Mouse (Mus musculus): Measurements from ENCODE around the gene Etv1. TPM values are rescaled to one million over a fixed set of nuclear protein-coding genes. Genes with fewer than 3 reads are reported as not detected.

Etv1 gene
- 10 to 100 TPM in 1 of 2 experiments, 1 to 10 TPM in 1; 9.6 to 10.6 TPM for total RNA-seq (2021)

GRCm38 (mm10) chr12:38779186-38779777 lies at the start of gene Etv1:
Gene Etv1 (plus strand): TSS chr12:38779380.
- DNase-seq (ENCODE audit: low spot score), result peak; percentile 15
- intact Hi-C loops (cut with DNase I), result loop anchor here (5.0 to 10.0 kb wide), 2 partner anchors 156 to 437 kb away; no protein-coding TSS in a partner anchor

GRCm38 (mm10) chr12:38729661-38730060 lies 49.5 kb upstream of the Etv1 start:
- intact Hi-C loops (cut with DNase I), result no loop called here
- DNase-seq (ENCODE audit: low spot score), result no peak

- intact Hi-C loops (cut with DNase I), result no loop called here
- DNase-seq (ENCODE audit: low spot score), result no peak
Measured at GRCm38 (mm10) chr12:38730791-38731190, 48.4 kb upstream of the Etv1 start.

- intact Hi-C loops (cut with DNase I), result no loop called here
- no peak for DNase-seq (ENCODE audit: low spot score)
Measured at GRCm38 (mm10) chr12:38759322-38759721, 19.9 kb upstream of the Etv1 start.

- intact Hi-C loops (cut with DNase I), result loop anchor here (5.0 to 10.0 kb wide), 2 partner anchors 157 to 435 kb away; no protein-coding TSS in a partner anchor
- no peak for DNase-seq (ENCODE audit: low spot score)
Measured at GRCm38 (mm10) chr12:38777316-38777715, 1.9 kb upstream of the Etv1 start.

GRCm38 (mm10) chr12:38777957-38778298 lies 1.3 kb upstream of the Etv1 start:
- DNase-seq (ENCODE audit: low spot score), result no peak
- intact Hi-C loops (cut with DNase I), result loop anchor here (5.0 to 10.0 kb wide), 2 partner anchors 157 to 436 kb away; no protein-coding TSS in a partner anchor

GRCm38 (mm10) chr12:38778299-38779075 lies 693 bp upstream of the Etv1 start:
- peak; percentile 79 for DNase-seq (ENCODE audit: low spot score)
- intact Hi-C loops (cut with DNase I), result loop anchor here (5.0 to 10.0 kb wide), 2 partner anchors 156 to 436 kb away; no protein-coding TSS in a partner anchor

- intact Hi-C loops (cut with DNase I), result no loop called here
- DNase-seq (ENCODE audit: low spot score), result peak; percentile 60
Measured at GRCm38 (mm10) chr12:38780006-38780954, 1.1 kb downstream of the Etv1 start.

- no peak for DNase-seq (ENCODE audit: low spot score)
- intact Hi-C loops (cut with DNase I), result no loop called here
Measured at GRCm38 (mm10) chr12:38780955-38781304, 1.8 kb downstream of the Etv1 start.

- DNase-seq (ENCODE audit: low spot score), result no peak
- intact Hi-C loops (cut with DNase I), result no loop called here
Measured at GRCm38 (mm10) chr12:38781686-38782085, 2.5 kb downstream of the Etv1 start.

GRCm38 (mm10) chr12:38783291-38783690 lies 4.1 kb downstream of the Etv1 start:
- intact Hi-C loops (cut with DNase I), result no loop called here
- DNase-seq (ENCODE audit: low spot score), result no peak

GRCm38 (mm10) chr12:38784221-38784620 lies 5.0 kb downstream of the Etv1 start:
- DNase-seq (ENCODE audit: low spot score), result no peak
- intact Hi-C loops (cut with DNase I), result no loop called here

GRCm38 (mm10) chr12:38786571-38786970 lies 7.4 kb downstream of the Etv1 start:
- no peak for DNase-seq (ENCODE audit: low spot score)
- intact Hi-C loops (cut with DNase I), result no loop called here

GRCm38 (mm10) chr12:38787704-38788103 lies 8.5 kb downstream of the Etv1 start:
- intact Hi-C loops (cut with DNase I), result no loop called here
- DNase-seq (ENCODE audit: low spot score), result no peak

- DNase-seq (ENCODE audit: low spot score), result peak; percentile 52
- intact Hi-C loops (cut with DNase I), result no loop called here
Measured at GRCm38 (mm10) chr12:38788621-38789020, 9.4 kb downstream of the Etv1 start.

- intact Hi-C loops (cut with DNase I), result no loop called here
- DNase-seq (ENCODE audit: low spot score), result no peak
Measured at GRCm38 (mm10) chr12:38789789-38790355, 10.7 kb downstream of the Etv1 start.

- intact Hi-C loops (cut with DNase I), result no loop called here
- no peak for DNase-seq (ENCODE audit: low spot score)
Measured at GRCm38 (mm10) chr12:38793076-38793475, 13.9 kb downstream of the Etv1 start.

- DNase-seq (ENCODE audit: low spot score), result no peak
- intact Hi-C loops (cut with DNase I), result no loop called here
Measured at GRCm38 (mm10) chr12:38793697-38794096, 14.5 kb downstream of the Etv1 start.

- intact Hi-C loops (cut with DNase I), result no loop called here
Measured at GRCm38 (mm10) chr12:38807031-38807430, 27.9 kb downstream of the Etv1 start.

GRCm38 (mm10) chr12:38812392-38812791 lies 33.2 kb downstream of the Etv1 start:
- intact Hi-C loops (cut with DNase I), result no loop called here
- no peak for DNase-seq (ENCODE audit: low spot score)

More at GRCm38 (mm10) chr12:38807031-38807430, 27.9 kb downstream of the Etv1 start:
- DNase-seq (ENCODE audit: low spot score), result no peak
